Mouse (Mus musculus) kidney, postnatal 0 days (tissue): Measurements from ENCODE around the gene 1700001J03Rik. TPM values are rescaled to one million over a fixed set of nuclear protein-coding genes. Genes with fewer than 3 reads are reported as not detected.
"Not testable (repeated sequence)": the region's sequence is repeated elsewhere in the genome, so short reads cannot be mapped to it uniquely, and the experiment has no call there.

Source experiments
- ATAC-seq: fragments of 200-750 bp; cut with Nextera tagmentation; replicated peaks from 2 replicates; pipeline ENCODE4 v1.8.0; 2017; ENCODE audit warnings: low read depth, moderate number of reproducible peaks, moderate TSS enrichment, moderate library complexity; ENCODE audit not compliant: low FRiP score
- DNase-seq: peaks from one replicate; pipeline ENCODE4 v3.0.0-alpha.2; 2016; ENCODE audit warnings: low spot score
- H3K27ac ChIP-seq: fragments of 300-500 bp; sonication (generic); 2 replicates; pipeline ENCODE4 v1.5.1; 2014; ENCODE audit warnings: mild to moderate bottlenecking
- H3K27me3 ChIP-seq: fragments of 300-500 bp; sonication (generic); 2 replicates; pipeline ENCODE4 v1.6.1; 2014; ENCODE audit warnings: low read length, mixed read lengths; ENCODE audit not compliant: insufficient read depth
- H3K36me3 ChIP-seq: fragments of 300-500 bp; sonication (generic); 2 replicates; pipeline ENCODE4 v1.6.1; 2014; ENCODE audit warnings: low read length, mixed read lengths; ENCODE audit not compliant: insufficient read depth
- H3K4me1 ChIP-seq: fragments of 300-500 bp; sonication (generic); replicated peaks from 2 replicates; pipeline ENCODE4 v1.6.1; 2014; ENCODE audit warnings: antibody characterized with exemption, low read length, mixed read lengths; ENCODE audit not compliant: insufficient read depth
- H3K4me2 ChIP-seq: fragments of 300-500 bp; sonication (generic); 2 replicates; pipeline ENCODE4 v1.6.1; 2014; ENCODE audit warnings: mild to moderate bottlenecking, low read length, moderate library complexity, mixed read lengths
- H3K4me3 ChIP-seq: fragments of 300-500 bp; sonication (generic); replicated peaks from 2 replicates; pipeline ENCODE4 v1.5.1; 2014; ENCODE audit warnings: low read depth, low read length
- H3K9ac ChIP-seq: fragments of 300-500 bp; sonication (generic); 2 replicates; pipeline ENCODE4 v1.6.1; 2014; ENCODE audit warnings: low read depth, low read length
- H3K9me3 ChIP-seq: fragments of 300-500 bp; sonication (generic); replicated peaks from 2 replicates; pipeline ENCODE4 v1.6.1; 2016; ENCODE audit warnings: low read length, inconsistent platforms, mixed read lengths
- CTCF ChIP-seq: IDR thresholded peaks from 2 replicates; pipeline ENCODE4 v1.5.1; 2016; ENCODE audit warnings: antibody characterized with exemption, low read depth, mild to moderate bottlenecking, moderate library complexity
- WGBS: fragments of 180-500 bp; shearing (Covaris S2); extraction: QIAGEN DNeasy Blood & Tissue Kit; methylation state at CpG from one replicate; pipeline ENCODE4 v1.1.7; 2014; 5-methylcytosine and 5-hydroxymethylcytosine counted together
- polyA plus RNA-seq: library from polyadenylated mRNA; unstranded; fragments of >200 nt; fragmentation: Nextera tagmentation; extraction: Ambion mirVana; gene quantifications from 2 replicates; pipeline ENCODE4 v1.2.1, GENCODE M21; 2015

Gene 1700001J03Rik
- polyA plus RNA-seq, 1 experiment from 2014 or later: 0.26 TPM

DNA sequence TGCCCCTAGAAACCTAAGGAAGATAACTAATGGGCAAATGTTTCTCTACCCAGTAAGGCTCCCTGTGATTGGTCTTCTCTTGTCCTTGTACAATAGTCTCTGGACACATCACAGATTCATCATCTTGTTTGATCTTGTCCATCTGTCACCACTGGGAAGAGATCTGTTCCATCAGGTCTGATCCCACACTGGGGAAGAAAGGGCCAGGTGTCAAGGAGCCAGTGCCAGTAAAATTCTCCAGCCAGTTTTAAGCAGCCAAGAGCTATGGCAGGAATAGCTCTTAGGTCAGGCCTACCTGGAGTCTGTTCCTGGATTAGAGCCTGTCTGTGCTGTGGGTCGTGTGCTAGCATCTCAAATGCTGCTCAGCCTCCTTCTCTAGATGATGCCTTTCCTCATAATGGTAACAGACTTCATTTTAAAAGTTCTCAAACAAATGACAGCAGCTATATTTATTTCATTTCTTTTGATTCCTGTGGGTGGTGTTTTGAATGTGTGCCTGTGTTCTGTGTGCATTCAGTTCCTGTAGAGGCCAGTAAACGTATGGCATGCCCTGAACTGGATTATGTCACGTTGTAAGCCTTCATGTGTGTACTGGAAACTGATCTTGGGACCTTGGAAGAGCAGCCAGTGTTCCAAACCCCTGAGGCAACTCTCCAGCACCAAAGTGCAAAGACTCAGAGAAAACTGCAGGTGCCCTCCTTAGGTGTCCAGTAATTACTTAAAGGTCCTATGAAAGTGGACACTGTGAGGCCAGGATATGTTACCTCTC lies 5.6 kb upstream of the 1700001J03Rik start:
- H3K27ac ChIP-seq: peak overlapping the region; percentile 6; the same call in 1 of the 2 replicates
- no peaks in the 10 kb centered on the region for H3K36me3 ChIP-seq
- TF ChIP-seq CTCF: no peak
- H3K27me3 ChIP-seq: no peaks in the 10 kb centered on the region
- H3K4me1 ChIP-seq: no peaks in the 10 kb centered on the region
- ATAC-seq (no peak), DNase-seq (no peak)
- H3K4me2 ChIP-seq: no peak overlapping the region
- H3K9me3 ChIP-seq: no peaks in the 10 kb centered on the region
- WGBS: 58% methylated on average over 3 of the region's 3 CpGs
- H3K4me3 ChIP-seq: no peak overlapping the region
- H3K9ac ChIP-seq: no peak overlapping the region

- H3K4me2 ChIP-seq: no peak overlapping the region
- H3K4me1 ChIP-seq: no peaks in the 10 kb centered on the region
- ATAC-seq (peak; percentile 90), DNase-seq (no peak)
- H3K9ac ChIP-seq: no peak overlapping the region
- H3K9me3 ChIP-seq: no peaks in the 10 kb centered on the region
- H3K36me3 ChIP-seq: no peaks in the 10 kb centered on the region
- H3K4me3 ChIP-seq: no peak overlapping the region
- WGBS: 59% methylated on average over 4 of the region's 4 CpGs
- H3K27me3 ChIP-seq: no peaks in the 10 kb centered on the region
- H3K27ac ChIP-seq: no peak overlapping the region; the same call in 1 of the 2 replicates
- no peak for TF ChIP-seq CTCF
Measured at GRCm38 (mm10) chr5:146190093-146190492, 5.0 kb upstream of the 1700001J03Rik start.

- DNase-seq (no peak), ATAC-seq (no peak)
- Histone ChIP-seq H3K9ac (no peak overlapping the region), H3K4me2 (no peak overlapping the region), H3K36me3 (no peaks in the 10 kb centered on the region), H3K27ac (no peak overlapping the region), H3K9me3 (no peaks in the 10 kb centered on the region), H3K4me1 (no peaks in the 10 kb centered on the region), H3K27me3 (no peaks in the 10 kb centered on the region), H3K4me3 (no peak overlapping the region)
- no peak for TF ChIP-seq CTCF
- 89% methylated on average over 7 of the region's 7 CpGs for WGBS
Measured at GRCm38 (mm10) chr5:146188712-146189111, 3.6 kb upstream of the 1700001J03Rik start.

GRCm38 (mm10) chr5:146188144-146188543 lies 3.0 kb upstream of the 1700001J03Rik start:
- no peaks in the 10 kb centered on the region for H3K4me1 ChIP-seq
- H3K9me3 ChIP-seq: no peaks in the 10 kb centered on the region
- ATAC-seq (no peak), DNase-seq (no peak)
- WGBS: 78% methylated on average over 1 of the region's 1 CpGs
- no peaks in the 10 kb centered on the region for H3K36me3 ChIP-seq
- no peak overlapping the region for H3K9ac ChIP-seq
- H3K27ac ChIP-seq: no peak overlapping the region
- no peak overlapping the region for H3K4me3 ChIP-seq
- peak; percentile 48; the same call in 1 of the 2 replicates for TF ChIP-seq CTCF
- H3K4me2 ChIP-seq: no peak overlapping the region
- H3K27me3 ChIP-seq: no peaks in the 10 kb centered on the region

DNA sequence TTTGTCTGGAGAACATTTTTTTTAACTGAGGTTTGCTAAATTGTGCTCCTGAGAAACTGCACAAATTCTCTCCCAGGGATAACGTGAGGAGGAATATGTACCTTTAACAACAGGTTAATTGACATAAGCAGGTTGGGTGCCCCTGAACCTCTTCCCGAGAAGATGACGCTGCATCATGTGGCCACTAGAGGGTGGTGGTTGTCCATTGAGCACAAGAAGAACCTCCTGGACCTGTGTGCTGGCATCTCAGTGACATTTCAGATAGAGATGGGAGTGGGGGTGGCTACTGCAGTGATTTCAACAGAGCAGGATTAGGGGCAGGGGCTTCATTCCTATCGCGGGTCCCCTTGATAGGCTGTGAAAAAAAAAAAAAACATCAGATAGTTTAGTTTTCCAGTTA lies 2.3 kb upstream of the 1700001J03Rik start:
- H3K9me3 ChIP-seq, H3K4me3 ChIP-seq, H3K4me2 ChIP-seq, H3K4me1 ChIP-seq, ATAC-seq, H3K27me3 ChIP-seq, H3K9ac ChIP-seq, H3K27ac ChIP-seq, H3K36me3 ChIP-seq: not testable (repeated sequence)
- 19% methylated on average over 5 of the region's 5 CpGs for WGBS
- TF ChIP-seq CTCF: peak; percentile 85
- peak; percentile 74 for DNase-seq

DNA sequence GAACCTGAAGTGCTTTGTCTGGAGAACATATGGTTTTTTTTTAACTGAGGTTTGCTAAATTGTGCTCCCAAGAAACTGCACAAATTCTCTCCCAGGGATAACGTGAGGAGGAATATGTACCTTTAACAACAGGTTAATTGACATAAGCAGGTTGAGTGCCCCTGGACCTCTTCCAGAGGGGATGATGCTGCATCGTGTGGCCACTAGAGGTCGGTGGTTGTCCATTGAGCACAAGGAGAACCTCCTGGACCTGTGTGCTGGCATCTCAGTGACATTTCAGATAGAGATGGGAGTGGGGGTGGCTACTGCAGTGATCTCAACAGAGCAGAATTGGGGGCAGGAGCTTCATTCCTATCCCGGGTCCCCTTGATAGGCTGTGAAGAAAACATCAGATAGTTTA lies 12.4 kb downstream of the 1700001J03Rik start:
- DNase-seq: peak; percentile 9
- not testable (repeated sequence) for ATAC-seq, H3K27me3 ChIP-seq, H3K9me3 ChIP-seq, H3K4me1 ChIP-seq, H3K4me2 ChIP-seq, H3K4me3 ChIP-seq, H3K36me3 ChIP-seq, H3K27ac ChIP-seq, H3K9ac ChIP-seq
- TF ChIP-seq CTCF: peak; percentile 56
- WGBS: 71% methylated on average over 4 of the region's 4 CpGs

- ATAC-seq: not testable (repeated sequence)
Measured at GRCm38 (mm10) chr5:146170621-146171020, 14.5 kb downstream of the 1700001J03Rik start, which contains the start of gene Gm6309. Gm6309 (minus strand) TSS chr5:146170721.

DNA sequence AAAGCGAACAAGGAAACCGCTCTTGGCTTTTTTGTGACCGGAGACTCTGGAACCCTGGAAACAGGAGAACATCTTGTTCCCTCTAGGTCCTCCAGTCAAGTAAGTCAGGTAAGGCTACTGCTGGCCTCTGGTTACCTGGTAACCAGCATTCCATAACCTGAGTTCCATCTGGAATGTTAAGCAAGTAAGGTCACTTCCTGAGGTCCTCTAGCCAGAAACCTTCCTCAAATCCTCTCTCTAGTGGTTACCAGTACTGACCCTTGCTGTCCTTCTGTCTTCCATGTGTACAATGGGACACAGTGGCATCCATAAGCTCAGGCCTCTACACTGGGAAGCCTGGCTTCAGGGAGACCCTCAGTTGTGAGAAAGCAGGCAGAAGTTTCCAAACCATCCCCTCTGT lies 24.7 kb downstream of the 1700001J03Rik start, which contains the start of gene Gm5565:
Gm5565 (minus strand) TSS at position 101 of the 400 bp plus-strand sequence.
- not testable (repeated sequence) for ATAC-seq, DNase-seq, H3K9me3 ChIP-seq, H3K4me3 ChIP-seq, H3K4me2 ChIP-seq, H3K36me3 ChIP-seq, H3K9ac ChIP-seq, H3K27ac ChIP-seq, H3K27me3 ChIP-seq, H3K4me1 ChIP-seq
- WGBS: 96% methylated on average over 3 of the region's 3 CpGs

More at GRCm38 (mm10) chr5:146170621-146171020, 14.5 kb downstream of the 1700001J03Rik start, which contains the start of gene Gm6309:
- not testable (repeated sequence) for H3K27ac ChIP-seq, H3K4me1 ChIP-seq, DNase-seq, H3K27me3 ChIP-seq, H3K9ac ChIP-seq, H3K4me3 ChIP-seq, H3K9me3 ChIP-seq, H3K36me3 ChIP-seq, H3K4me2 ChIP-seq
- 77% methylated on average over 2 of the region's 2 CpGs for WGBS

DNA sequence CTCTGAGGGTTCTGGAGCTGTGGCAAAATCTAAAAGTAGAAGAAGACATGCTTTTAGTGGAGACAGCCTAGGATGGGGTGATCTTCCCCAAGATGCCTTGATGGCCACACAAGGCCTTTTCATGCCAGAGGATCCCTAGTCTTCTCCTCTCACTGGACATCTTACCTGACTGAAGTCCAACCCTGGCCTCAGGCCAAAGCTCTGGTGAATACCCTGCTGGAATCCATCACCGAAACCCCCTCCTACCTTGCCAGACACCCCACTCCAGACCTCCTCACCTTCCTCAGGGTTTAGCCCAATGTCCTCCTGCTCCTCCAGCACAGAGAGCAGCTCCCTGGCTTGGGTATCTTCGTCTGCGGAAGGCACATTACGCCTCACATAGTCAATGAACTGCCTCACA lies 26.8 kb downstream of the 1700001J03Rik start:
- not testable (repeated sequence) for ATAC-seq, H3K9me3 ChIP-seq, H3K27ac ChIP-seq, H3K36me3 ChIP-seq, H3K4me3 ChIP-seq, H3K9ac ChIP-seq, H3K27me3 ChIP-seq, H3K4me1 ChIP-seq, DNase-seq, H3K4me2 ChIP-seq
- 91% methylated on average over 4 of the region's 4 CpGs for WGBS
